Mouse (Mus musculus) erythroblast, embryonic 14.5 days (primary cell): Measurements from ENCODE around the gene 6430531B16Rik.

Source experiments
- GATA1 ChIP-seq: IDR thresholded peaks from 2 replicates; pipeline ENCODE4 v1.6.1; 2012; ENCODE audit warnings: low read length, inconsistent platforms, mixed read lengths
- TAL1 ChIP-seq: IDR thresholded peaks from 3 replicates; pipeline ENCODE4 v1.6.1; 2012; ENCODE audit warnings: low read length, inconsistent platforms, mixed read lengths

DNA sequence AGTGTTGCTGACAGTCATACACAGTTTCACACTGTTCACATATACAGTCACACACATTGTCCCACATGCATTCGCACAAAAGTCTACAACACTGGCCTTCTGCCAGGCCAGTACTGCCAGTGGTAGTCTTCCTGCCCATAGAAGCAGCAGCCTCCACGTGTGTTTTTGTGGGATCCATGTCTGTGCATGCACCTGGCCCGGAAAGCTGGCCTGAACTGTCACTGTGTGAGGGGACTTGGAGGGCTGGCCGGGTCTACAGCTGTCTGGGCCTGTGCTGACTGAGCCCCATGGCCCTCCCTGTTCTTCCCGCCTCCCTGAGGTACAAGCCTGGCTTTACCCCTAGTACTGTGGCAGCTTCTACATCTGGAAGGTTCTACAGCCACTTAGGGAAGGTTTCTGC is 7.6 kb downstream of the 6430531B16Rik start:
- TF ChIP-seq TAL1 (no peak), GATA1 (no peak)
